Mouse (Mus musculus) bone marrow, adult 2 months (tissue): ENCODE measurements at regions not wholly inside any gene's neighbourhood (a gene's known extent, or its start where the extent isn't known, plus 50 kb on each side); places are given as distances from the start of the nearest gene placed in this dataset.

ENCODE experiments used
- CTCF ChIP-seq: fragments of 200-500 bp; IDR thresholded peaks from 2 replicates; pipeline ENCODE4 v1.5.1; 2011; ENCODE audit warnings: low read length, control low read depth; ENCODE audit not compliant: control insufficient read depth, insufficient read depth
- POLR2A ChIP-seq: fragments of 200-500 bp; IDR thresholded peaks from 2 replicates; pipeline ENCODE4 v1.6.1; 2011; ENCODE audit warnings: low read depth, mild to moderate bottlenecking, control low read depth, low read length, borderline replicate concordance; ENCODE audit not compliant: control insufficient read depth

- TF ChIP-seq POLR2A (no peak), CTCF (no peak)
Measured at GRCm38 (mm10) chr1:125165226-125165625, 270.3 kb downstream of the Actr3 start.
